Mouse (Mus musculus) embryonic facial prominence, embryonic 11.5 days (tissue): Measurements from ENCODE around the gene Slc6a9. TPM values are rescaled to one million over a fixed set of nuclear protein-coding genes. Genes with fewer than 3 reads are reported as not detected.

Experiments used
- ATAC-seq: fragments of 200-750 bp; cut with Nextera tagmentation; replicated peaks from 2 replicates; pipeline ENCODE4 v1.8.0; 2017; ENCODE audit warnings: low read depth; ENCODE audit not compliant: insufficient number of reproducible peaks, low FRiP score, low TSS enrichment
- DNase-seq: peaks from one replicate; pipeline ENCODE4 v3.0.0-alpha.2; 2015; ENCODE audit warnings: low spot score
- H3K27ac ChIP-seq: fragments of 300-500 bp; sonication (generic); replicated peaks from 2 replicates; pipeline ENCODE4 v1.5.1; 2014; ENCODE audit warnings: mild to moderate bottlenecking, low read depth, low read length, control low read depth
- H3K27me3 ChIP-seq: fragments of 300-500 bp; sonication (generic); 2 replicates; pipeline ENCODE4 v1.6.1; 2014; ENCODE audit warnings: mild to moderate bottlenecking, low read length, moderate library complexity, mixed read lengths; ENCODE audit not compliant: control insufficient read depth, insufficient read depth
- H3K36me3 ChIP-seq: fragments of 300-500 bp; sonication (generic); replicated peaks from 2 replicates; pipeline ENCODE4 v1.6.1; 2014; ENCODE audit warnings: low read depth, mild to moderate bottlenecking, low read length, moderate library complexity, mixed read lengths; ENCODE audit not compliant: control insufficient read depth, insufficient read depth
- H3K4me1 ChIP-seq: fragments of 300-500 bp; sonication (generic); 2 replicates; pipeline ENCODE4 v1.6.1; 2014; ENCODE audit warnings: low read length, mixed read lengths; ENCODE audit not compliant: control insufficient read depth, insufficient read depth
- H3K4me2 ChIP-seq: fragments of 300-500 bp; sonication (generic); 2 replicates; pipeline ENCODE4 v1.6.1; 2014; ENCODE audit warnings: low read depth, mild to moderate bottlenecking, control low read depth, low read length, moderate library complexity
- H3K4me3 ChIP-seq: fragments of 300-500 bp; sonication (generic); 2 replicates; pipeline ENCODE4 v1.5.1; 2014; ENCODE audit warnings: low read depth, low read length, control low read depth
- H3K9ac ChIP-seq: fragments of 300-500 bp; sonication (generic); replicated peaks from 2 replicates; pipeline ENCODE4 v1.6.1; 2014; ENCODE audit warnings: mild to moderate bottlenecking, control low read depth, low read length
- H3K9me3 ChIP-seq: fragments of 300-500 bp; sonication (generic); replicated peaks from 2 replicates; pipeline ENCODE4 v1.6.1; 2016; ENCODE audit warnings: mild to moderate bottlenecking, low read length, inconsistent platforms, mixed read lengths; ENCODE audit not compliant: control insufficient read depth
- WGBS: fragments of 180-500 bp; shearing (Covaris S2); extraction: QIAGEN DNeasy Blood & Tissue Kit; methylation state at CpG from one replicate; pipeline ENCODE4 v1.1.7; 2014; 5-methylcytosine and 5-hydroxymethylcytosine counted together
- polyA plus RNA-seq: library from polyadenylated mRNA; unstranded; fragments of >200 nt; fragmentation: Nextera tagmentation; extraction: Ambion mirVana; gene quantifications from 2 replicates; pipeline ENCODE4 v1.2.1, GENCODE M21; 2014

The Slc6a9 gene
- polyA plus RNA-seq, 1 experiment from 2014 or later: 5.3 TPM

DNA sequence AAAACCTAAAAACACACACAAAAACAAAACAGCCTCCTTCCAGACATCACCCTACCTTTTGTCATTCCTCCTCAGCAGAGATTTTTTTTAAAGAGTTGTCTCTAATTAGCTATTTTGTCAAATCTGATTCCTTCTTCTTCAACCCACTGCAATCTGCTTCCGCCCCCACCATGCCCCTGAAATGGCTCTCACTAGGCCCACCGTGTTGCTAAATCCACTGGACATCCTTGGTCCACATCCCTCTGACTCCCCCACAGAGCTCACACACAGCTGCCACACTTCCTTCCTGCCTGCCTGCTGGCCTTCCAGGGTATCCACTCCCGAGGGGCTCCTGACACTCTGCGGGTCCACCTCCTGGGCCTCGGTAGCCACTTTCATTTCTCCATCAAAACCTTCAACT is 44.4 kb downstream of the Slc6a9 start:
- H3K4me2 ChIP-seq: no peak overlapping the region
- H3K9ac ChIP-seq: no peak overlapping the region
- H3K27ac ChIP-seq: no peak overlapping the region
- no peak for ATAC-seq
- peaks cover 2% of the 10 kb centered on the region for H3K36me3 ChIP-seq
- H3K27me3 ChIP-seq: no peaks in the 10 kb centered on the region
- H3K4me1 ChIP-seq: no peaks in the 10 kb centered on the region
- no peak overlapping the region for H3K4me3 ChIP-seq
- 81% methylated on average over 5 of the region's 5 CpGs for WGBS
- H3K9me3 ChIP-seq: no peaks in the 10 kb centered on the region
- no peak for DNase-seq

DNA sequence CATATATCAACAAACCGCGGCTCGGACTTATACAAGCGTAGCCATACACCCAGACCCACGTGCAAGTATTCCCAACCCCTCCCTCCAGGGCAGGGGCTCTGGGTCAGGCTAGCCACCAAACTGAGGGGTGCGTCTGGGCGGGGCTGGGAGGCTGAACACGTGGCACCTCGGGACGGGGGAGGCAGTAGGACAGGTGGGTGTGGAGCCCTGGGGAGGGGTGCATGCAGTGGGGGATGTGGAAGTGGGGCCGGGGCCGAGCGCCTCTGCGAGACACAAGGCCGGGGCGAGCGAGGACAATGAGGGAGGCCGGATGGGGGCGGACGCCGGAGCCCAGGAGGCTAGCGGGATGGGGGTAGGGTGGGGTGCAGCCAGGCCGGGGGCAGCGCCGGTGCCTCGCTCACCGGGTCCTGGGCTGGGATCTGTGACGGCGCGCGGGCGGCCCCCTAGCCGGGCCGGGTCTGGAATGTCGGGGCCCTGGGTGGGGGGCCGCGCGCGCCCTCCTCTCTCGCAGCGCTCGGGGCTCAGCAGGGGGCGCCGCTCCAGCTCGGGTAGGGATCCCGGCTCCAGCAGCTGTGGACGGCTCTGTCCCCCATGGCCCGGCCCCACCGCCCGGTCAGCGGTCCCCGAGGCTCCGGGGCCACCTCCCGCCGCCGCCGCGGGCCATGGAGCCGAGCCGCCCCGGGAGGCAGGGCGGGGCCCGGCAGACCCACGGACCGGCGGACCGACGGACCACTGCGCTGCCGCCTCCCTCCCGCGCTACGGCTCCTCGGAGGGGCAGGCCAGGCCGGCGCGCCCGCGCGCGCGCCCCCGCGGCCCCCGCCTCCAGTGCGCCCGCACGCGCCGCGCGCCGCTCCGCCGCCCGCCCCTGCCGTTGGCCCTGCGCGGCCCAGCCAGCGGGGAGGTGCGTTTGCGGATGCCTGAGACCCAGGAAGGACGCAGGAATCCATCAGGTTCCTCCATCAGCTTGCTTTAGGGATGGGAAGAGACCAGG is 48.7 kb downstream of the Slc6a9 start, which contains the start of gene B4galt2:
Gene B4galt2 (minus strand): TSS at position 787 of the 991 bp plus-strand sequence.
- Histone ChIP-seq H3K4me1 (no peaks in the 10 kb centered on the region), H3K9ac (peak within 1 kb of the TSS; percentile 91), H3K4me3 (peak within 1 kb of the TSS; percentile 73), H3K9me3 (no peaks in the 10 kb centered on the region), H3K36me3 (peaks cover 2% of the 10 kb centered on the region), H3K27me3 (no peaks in the 10 kb centered on the region), H3K4me2 (peak within 1 kb of the TSS; percentile 79), H3K27ac (no peak within 1 kb of the TSS; the same call in 1 of the 2 replicates)
- WGBS: under 1% methylated on average over 96 of the region's 103 CpGs
- ATAC-seq: peak; percentile 30
- DNase-seq: peak; percentile 81

DNA sequence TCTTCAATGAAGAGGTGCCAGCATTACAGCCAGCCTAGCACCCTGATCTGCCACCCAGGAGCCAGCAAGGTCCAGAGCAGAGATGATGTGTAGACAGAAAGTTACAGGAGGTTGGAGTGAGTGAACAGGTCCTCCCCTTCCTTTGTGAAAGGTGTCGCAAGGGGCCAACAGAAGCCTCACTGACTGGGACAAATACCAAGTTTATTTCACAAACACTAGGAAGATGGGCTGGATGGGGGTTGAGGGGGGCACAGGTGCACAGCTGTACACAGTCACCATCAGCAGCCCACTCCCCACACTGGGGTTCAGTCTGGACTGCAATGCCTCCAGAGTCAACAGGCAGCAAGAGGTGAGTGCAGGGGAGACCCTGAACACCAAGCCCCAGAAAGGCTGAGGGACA is 49.8 kb downstream of the Slc6a9 start:
- H3K9me3 ChIP-seq: no peaks in the 10 kb centered on the region
- H3K4me1 ChIP-seq: no peaks in the 10 kb centered on the region
- H3K36me3 ChIP-seq: peaks cover 2% of the 10 kb centered on the region
- no peaks in the 10 kb centered on the region for H3K27me3 ChIP-seq
- no peak overlapping the region for H3K4me2 ChIP-seq
- no peak overlapping the region for H3K4me3 ChIP-seq
- no peak overlapping the region for H3K27ac ChIP-seq
- ATAC-seq: no peak
- WGBS: 100% methylated on average over 1 of the region's 1 CpGs
- DNase-seq: no peak
- no peak overlapping the region; the same call in 1 of the 2 replicates for H3K9ac ChIP-seq

DNA sequence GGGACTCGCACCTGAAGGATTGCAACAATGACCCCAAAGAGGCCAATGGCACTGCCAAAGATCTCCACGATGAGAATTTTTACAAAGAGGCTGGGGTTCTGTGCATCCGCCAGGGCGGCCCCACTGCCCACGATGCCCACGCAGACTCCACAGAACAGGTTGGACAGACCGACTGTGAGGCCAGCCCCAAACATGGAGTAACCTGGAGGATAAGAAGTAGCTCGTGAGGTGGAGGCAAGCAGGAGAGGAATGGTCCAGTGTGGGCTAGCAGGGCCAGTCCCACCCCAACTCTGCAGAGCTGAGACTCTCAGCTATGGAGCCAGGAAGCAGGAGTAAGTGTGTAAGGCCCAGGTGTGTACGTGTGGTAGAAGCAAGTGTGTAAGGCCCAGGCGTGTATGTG is 50.8 kb downstream of the Slc6a9 start:
- Histone ChIP-seq H3K27ac (no peak overlapping the region), H3K9ac (no peak overlapping the region), H3K4me1 (no peaks in the 10 kb centered on the region), H3K36me3 (peaks cover 2% of the 10 kb centered on the region), H3K4me2 (no peak overlapping the region), H3K4me3 (no peak overlapping the region), H3K27me3 (no peaks in the 10 kb centered on the region), H3K9me3 (no peaks in the 10 kb centered on the region)
- no peak for DNase-seq
- ATAC-seq: no peak
- 93% methylated on average over 10 of the region's 10 CpGs for WGBS

DNA sequence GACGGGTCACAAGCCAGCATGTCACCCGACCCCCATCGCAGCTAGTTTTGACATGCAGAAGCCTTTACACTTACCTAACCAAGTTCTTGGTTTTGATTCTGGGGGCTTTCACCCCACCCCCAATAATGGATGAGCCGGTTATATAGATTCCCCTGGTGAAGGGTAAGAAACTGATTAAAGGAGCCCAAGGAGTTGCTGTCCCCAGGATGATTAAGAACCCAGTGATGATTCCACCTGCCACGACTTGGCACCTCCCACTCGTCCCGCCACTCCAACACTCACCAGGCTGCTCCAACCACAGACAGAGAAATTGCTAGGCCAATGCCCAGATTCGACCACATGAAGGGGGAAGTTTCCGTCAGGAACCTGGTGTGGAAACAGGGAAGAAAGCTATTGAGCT is 51.7 kb downstream of the Slc6a9 start:
- H3K36me3 ChIP-seq: no peaks in the 10 kb centered on the region; the same call in 1 of the 2 replicates
- no peak overlapping the region; the same call in 1 of the 2 replicates for H3K4me2 ChIP-seq
- H3K4me1 ChIP-seq: no peaks in the 10 kb centered on the region
- ATAC-seq (no peak), DNase-seq (no peak)
- no peak overlapping the region for H3K9ac ChIP-seq
- H3K9me3 ChIP-seq: no peaks in the 10 kb centered on the region
- no peak overlapping the region for H3K27ac ChIP-seq
- 76% methylated on average over 9 of the region's 9 CpGs for WGBS
- H3K4me3 ChIP-seq: no peak overlapping the region
- no peaks in the 10 kb centered on the region for H3K27me3 ChIP-seq

DNA sequence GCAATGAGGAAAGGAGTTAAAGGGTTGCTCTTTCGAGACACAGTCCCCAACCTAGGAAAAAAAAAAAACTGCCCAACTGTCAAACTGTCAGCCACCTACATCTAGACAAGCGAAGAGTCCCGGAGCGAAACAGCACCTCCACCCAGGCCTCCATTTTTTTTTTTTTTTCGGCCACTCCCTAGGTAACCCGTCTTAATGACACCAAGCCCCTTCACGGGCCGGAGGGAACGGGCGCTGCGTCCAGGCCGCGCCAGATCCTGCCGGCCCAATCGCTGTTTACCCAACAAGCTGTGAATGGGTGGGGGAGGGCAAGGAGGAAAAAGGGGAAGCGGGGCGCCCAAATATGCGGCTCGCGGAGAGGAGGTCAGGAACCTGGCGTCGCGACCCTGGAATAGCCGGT is 52.3 kb downstream of the Slc6a9 start:
- no peaks in the 10 kb centered on the region for H3K4me1 ChIP-seq
- ATAC-seq: no peak

DNA sequence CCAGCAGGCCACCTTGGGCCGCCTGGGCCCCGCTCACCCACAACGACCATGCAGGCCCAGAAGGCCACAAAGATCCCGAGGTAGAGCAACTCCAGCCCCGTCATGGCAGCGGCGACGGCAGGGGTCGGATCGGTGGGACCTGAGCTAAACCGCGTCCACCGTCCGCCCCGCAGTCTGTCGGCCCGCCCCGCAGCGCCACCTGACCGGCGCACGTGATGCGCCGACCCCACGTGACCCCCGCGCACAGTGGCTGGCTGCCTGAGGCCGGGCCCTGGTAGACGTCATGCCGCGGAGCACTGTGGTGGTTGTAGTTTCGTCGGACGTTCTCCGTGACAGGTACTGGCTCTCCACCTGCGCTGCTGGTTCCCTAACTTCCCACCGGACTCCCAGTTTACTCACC is 52.8 kb downstream of the Slc6a9 start, which contains the start of gene Atp6v0b:
Gene Atp6v0b (minus strand): TSS at position 201 of the 400 bp plus-strand sequence.
- H3K9me3 ChIP-seq: no peaks in the 10 kb centered on the region
- DNase-seq (peak; percentile 93), ATAC-seq (peak; percentile 83)
- no peak within 1 kb of the TSS for H3K27ac ChIP-seq
- H3K27me3 ChIP-seq: no peaks in the 10 kb centered on the region
- peak within 1 kb of the TSS; percentile 85 for H3K4me2 ChIP-seq
- no peaks in the 10 kb centered on the region; the same call in 1 of the 2 replicates for H3K36me3 ChIP-seq
- WGBS: 0% methylated on average over 37 of the region's 37 CpGs
- H3K4me1 ChIP-seq: no peaks in the 10 kb centered on the region
- peak within 1 kb of the TSS; percentile 73 for H3K9ac ChIP-seq
- peak within 1 kb of the TSS; percentile 96 for H3K4me3 ChIP-seq

More for the DNA sequence above, 52.3 kb downstream of the Slc6a9 start:
- Histone ChIP-seq H3K36me3 (no peaks in the 10 kb centered on the region; the same call in 1 of the 2 replicates), H3K9me3 (no peaks in the 10 kb centered on the region), H3K9ac (peak overlapping the region; percentile 73), H3K4me2 (peak overlapping the region; percentile 85), H3K27me3 (no peaks in the 10 kb centered on the region), H3K27ac (no peak overlapping the region), H3K4me3 (peak overlapping the region; percentile 96)
- WGBS: 4% methylated on average over 23 of the region's 24 CpGs
- no peak for DNase-seq

DNA sequence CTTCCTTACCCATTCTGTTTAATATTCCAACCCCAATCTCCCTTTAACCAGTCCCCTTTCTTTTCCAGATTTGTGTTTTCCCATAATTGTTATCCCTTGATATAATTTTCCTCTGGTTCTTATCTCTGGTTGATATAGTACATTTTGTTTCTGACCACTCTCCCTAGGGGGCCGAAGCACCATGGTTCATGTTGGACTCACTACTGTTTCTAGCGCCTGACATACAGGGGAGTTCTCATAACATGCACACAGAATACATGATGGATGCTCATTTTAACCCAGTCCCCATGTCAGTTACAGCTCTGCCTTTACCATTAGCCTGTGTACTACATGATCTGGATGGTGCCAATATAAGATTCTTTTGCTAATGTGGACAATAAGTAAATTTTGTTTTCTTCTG is 53.6 kb downstream of the Slc6a9 start:
- no peaks in the 10 kb centered on the region; the same call in 1 of the 2 replicates for H3K36me3 ChIP-seq
- 76% methylated on average over 2 of the region's 2 CpGs for WGBS
- no peaks in the 10 kb centered on the region for H3K9me3 ChIP-seq
- H3K9ac ChIP-seq: no peak overlapping the region
- H3K27ac ChIP-seq: no peak overlapping the region
- DNase-seq: no peak
- H3K4me2 ChIP-seq: no peak overlapping the region; the same call in 1 of the 2 replicates
- no peak for ATAC-seq
- no peak overlapping the region; the same call in 1 of the 2 replicates for H3K4me3 ChIP-seq
- no peaks in the 10 kb centered on the region for H3K4me1 ChIP-seq
- H3K27me3 ChIP-seq: no peaks in the 10 kb centered on the region
